Mouse (Mus musculus): ENCODE measurements around the gene Cyp2t4. TPM values are rescaled to one million over a fixed set of nuclear protein-coding genes. Genes with fewer than 3 reads are reported as not detected.

Gene Cyp2t4
- total RNA-seq, 1 experiment from 2014 or later, result not detected

GRCm38 (mm10) chr7:27184964-27185363 is 31.4 kb downstream of the Cyp2t4 start:
- peak; percentile 48 for DNase-seq

GRCm38 (mm10) chr7:27185986-27186385 is 32.5 kb downstream of the Cyp2t4 start:
- DNase-seq, result no peak

GRCm38 (mm10) chr7:27189271-27189931 is 35.9 kb downstream of the Cyp2t4 start:
- no peak for DNase-seq

- DNase-seq, result no peak
Measured at GRCm38 (mm10) chr7:27192434-27192833, 38.9 kb downstream of the Cyp2t4 start.

- DNase-seq, result no peak
Measured at GRCm38 (mm10) chr7:27193731-27194130, 40.2 kb downstream of the Cyp2t4 start.

GRCm38 (mm10) chr7:27195681-27196611 is 42.4 kb downstream of the Cyp2t4 start, which contains the start of the genes BC024978 and Snrpa:
Gene BC024978, plus strand, starts transcription at chr7:27195781.
Gene Snrpa, minus strand, starts transcription at chr7:27196271.
- peak; percentile 92 for DNase-seq

- DNase-seq, result no peak
Measured at GRCm38 (mm10) chr7:27197136-27197535, 43.6 kb downstream of the Cyp2t4 start.

- no peak for DNase-seq
Measured at GRCm38 (mm10) chr7:27197634-27198033, 44.1 kb downstream of the Cyp2t4 start.

GRCm38 (mm10) chr7:27198355-27198754 is 44.8 kb downstream of the Cyp2t4 start:
- no peak for DNase-seq

GRCm38 (mm10) chr7:27198779-27199178 is 45.3 kb downstream of the Cyp2t4 start:
- no peak for DNase-seq

- DNase-seq, result no peak
Measured at GRCm38 (mm10) chr7:27203730-27204449, 50.4 kb downstream of the Cyp2t4 start.

Small RNA genes lying within 50 kb of the gene (microRNA-seq; reads per million reads assigned to microRNA genes)
- gene Mir1191 (0 to 0.36 reads per million in 2 experiments), gene Mir3101 (0 reads per million in 2 experiments)

Other genes starting within 250 kb of the Cyp2t4 start
- gene Cyp2a22, start 214.3 kb upstream of the Cyp2t4 start, total RNA-seq (2021), result 1.2 TPM in 1 of 2 replicates, not detected in the other
- 1.8 and 9.6 TPM in 2 replicates for gene Cyp2a12, start 124.6 kb upstream of the Cyp2t4 start, total RNA-seq (2021)
- gene Cyp2f2, start 33.8 kb upstream of the Cyp2t4 start, total RNA-seq (2021), result 1,420 and 1,521 TPM in 2 replicates
- 108 and 120 TPM in 2 replicates for gene Egln2, start 13.1 kb downstream of the Cyp2t4 start, total RNA-seq (2021)
- gene Rab4b, start 25.2 kb downstream of the Cyp2t4 start, total RNA-seq (2021), result 65.7 and 78.2 TPM in 2 replicates
- 0.62 TPM in 1 of 2 replicates, not detected in the other for gene Gm21983, start 27.4 kb downstream of the Cyp2t4 start, total RNA-seq (2021)
- not detected in 2 replicates for gene Mia, start 27.4 kb downstream of the Cyp2t4 start, total RNA-seq (2021)
- gene BC024978, start 42.1 kb downstream of the Cyp2t4 start, total RNA-seq (2021), result 23.6 and 28.0 TPM in 2 replicates
- gene Snrpa, start 42.6 kb downstream of the Cyp2t4 start, total RNA-seq (2021), result 108 and 114 TPM in 2 replicates
- gene Itpkc, start 74.9 kb downstream of the Cyp2t4 start, total RNA-seq (2021), result 15.9 and 18.3 TPM in 2 replicates
- gene Coq8b, start 79.3 kb downstream of the Cyp2t4 start, total RNA-seq (2021), result 74.4 and 90.3 TPM in 2 replicates
- gene Numbl, start 104.7 kb downstream of the Cyp2t4 start, total RNA-seq (2021), result 8.4 and 12.6 TPM in 2 replicates
- 62.9 and 66.6 TPM in 2 replicates for gene Ltbp4, start 184.0 kb downstream of the Cyp2t4 start, total RNA-seq (2021)
- 23.3 and 28.6 TPM in 2 replicates for gene Shkbp1, start 202.3 kb downstream of the Cyp2t4 start, total RNA-seq (2021)
- gene Gm20479, start 203.7 kb downstream of the Cyp2t4 start, total RNA-seq (2021), result 0.91 TPM in 1 of 2 replicates, not detected in the other

All from adrenal gland, postnatal 25 days (tissue).